Mouse (Mus musculus) fat pad, adult 2 months (tissue): ENCODE measurements around the gene Slc39a11.
A peak's percentile ranks its signal among the peaks of the same experiment; 100 is the strongest.
"Not testable (repeated sequence)": the region's sequence is repeated elsewhere in the genome, so short reads cannot be mapped to it uniquely, and the experiment has no call there.

Experiments used
- DNase-seq: peaks from one replicate; pipeline ENCODE4 v3.0.0-alpha.2; 2011; ENCODE audit warnings: low read depth, low spot score; ENCODE audit errors: extremely low read depth

The Slc39a11 gene

DNA sequence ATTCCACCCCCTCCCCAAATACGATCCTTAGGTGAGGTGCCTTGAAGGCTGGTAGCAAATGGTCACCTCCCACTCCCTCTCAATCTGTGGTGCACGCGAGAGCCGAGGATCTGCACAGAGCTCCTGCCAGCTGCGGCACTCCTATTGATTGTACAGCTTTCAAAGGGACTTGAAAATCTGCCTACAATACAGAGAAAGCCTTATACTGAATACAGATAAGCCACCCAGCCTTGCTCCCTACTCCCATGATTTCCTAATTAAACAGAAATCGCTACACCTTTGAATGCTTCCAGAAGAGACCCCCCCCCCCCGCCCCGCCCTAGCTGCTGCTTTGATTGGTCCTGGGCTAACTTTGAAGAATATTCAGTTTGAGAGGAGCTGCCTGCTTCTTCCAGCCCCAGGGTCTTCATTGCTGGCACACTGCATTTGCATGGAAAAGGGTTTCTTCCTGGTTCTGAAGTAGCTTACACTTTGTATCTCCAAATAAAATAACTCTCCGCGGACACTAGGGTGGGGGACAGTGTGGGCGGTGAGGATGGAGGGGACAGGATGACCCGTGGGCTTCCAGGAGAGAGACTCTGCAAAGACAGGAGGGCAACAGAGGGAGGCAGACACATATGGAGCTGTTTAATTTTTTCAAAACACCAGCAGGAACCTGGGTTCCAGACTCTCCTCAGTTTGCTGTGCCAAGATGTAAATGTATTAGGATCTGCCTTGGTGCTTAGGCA, 48.1 kb downstream of the Slc39a11 start:
- no peak for DNase-seq

DNA sequence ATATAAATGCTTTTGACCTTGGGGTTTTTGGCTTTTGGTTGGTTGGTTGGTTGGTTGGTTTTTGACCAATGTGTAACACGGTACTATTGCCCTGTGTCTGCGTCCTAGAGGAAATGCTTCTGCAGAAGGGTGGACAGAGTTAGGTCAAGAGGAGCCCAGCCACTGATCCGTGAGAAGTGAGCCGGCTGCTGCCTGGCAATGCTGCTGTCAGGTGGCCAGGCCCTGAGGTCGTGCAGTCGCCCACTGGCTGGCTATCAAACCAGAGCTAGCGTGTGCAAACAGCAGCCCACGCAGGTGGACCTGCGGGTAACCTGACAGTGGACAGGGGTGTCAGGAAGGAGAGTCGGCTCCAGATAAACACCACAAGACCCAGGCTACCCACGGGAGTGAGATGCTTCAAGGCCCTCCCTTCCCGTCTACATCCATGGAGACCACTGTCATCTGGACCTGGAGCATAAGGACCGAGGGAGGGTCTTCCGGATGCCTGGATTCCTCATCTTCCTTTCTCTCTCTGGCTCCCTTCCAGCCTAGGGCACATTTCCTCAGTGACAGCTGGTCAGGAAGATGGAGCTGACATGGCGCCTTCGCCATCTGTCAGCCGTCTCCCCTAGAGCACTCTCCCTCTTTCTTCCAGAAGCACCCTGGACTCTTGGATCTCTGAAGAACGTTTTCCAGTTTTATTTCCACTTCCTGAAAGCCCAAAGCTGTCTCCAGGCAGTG, 49.2 kb downstream of the Slc39a11 start:
- DNase-seq, result no peak

DNA sequence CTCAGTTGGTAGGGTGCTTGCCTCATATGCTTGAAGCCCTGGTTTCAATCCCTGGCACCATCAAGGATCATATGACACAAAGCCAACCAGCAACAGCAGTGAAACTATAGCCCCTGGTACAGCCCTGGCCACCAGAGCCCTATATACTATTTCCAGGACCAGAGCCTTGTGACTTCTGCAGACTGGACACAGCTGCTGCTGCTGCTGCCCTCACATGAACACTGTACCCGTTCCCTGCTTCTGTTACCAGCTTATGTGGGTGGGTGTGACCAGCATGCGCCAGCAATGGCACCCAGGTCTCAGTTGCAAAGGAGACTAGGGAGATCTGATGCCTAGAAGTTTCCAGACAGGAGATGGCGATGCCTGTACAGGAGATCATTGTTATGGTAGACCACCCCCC, 52.2 kb downstream of the Slc39a11 start:
- no peak for DNase-seq

DNA sequence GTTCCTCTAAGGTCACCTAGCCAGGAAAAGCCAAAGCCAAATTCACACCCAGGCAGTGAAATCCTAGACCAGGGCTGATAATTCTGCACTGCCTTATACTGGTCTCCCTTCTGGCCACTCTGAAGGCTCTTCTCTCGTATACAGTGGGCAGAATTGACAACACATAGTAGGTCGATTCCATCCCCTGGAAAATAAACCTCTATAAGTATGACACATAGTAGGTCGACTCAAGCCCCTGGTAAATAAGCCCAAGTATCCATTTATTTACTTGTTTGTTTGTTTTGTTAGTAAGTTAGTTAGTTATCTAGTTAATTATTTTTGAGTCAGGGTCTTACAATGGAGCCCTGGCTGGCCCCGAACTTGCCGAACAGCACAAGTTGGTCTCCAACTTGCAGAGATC, 54.7 kb downstream of the Slc39a11 start:
- no peak for DNase-seq

DNA sequence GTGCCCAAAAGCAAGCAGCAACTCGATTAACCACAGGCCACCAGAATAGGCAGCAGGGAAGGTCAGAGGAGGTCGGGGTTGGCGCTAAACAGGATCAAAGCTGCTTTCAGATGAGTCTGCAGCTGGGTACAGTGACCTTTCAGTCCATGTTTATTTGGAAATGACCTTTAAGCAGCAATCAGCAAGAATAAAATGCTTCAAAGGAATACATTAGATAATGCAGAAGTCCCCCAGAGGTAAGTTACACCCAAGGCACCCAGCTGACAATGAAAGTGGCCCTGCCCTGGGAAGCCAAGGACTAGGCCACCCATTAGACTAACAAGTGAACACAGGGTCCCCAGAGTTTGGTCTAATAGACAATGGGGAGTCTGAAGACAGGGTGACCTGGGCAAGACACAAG, 60.9 kb downstream of the Slc39a11 start:
- no peak for DNase-seq

DNA sequence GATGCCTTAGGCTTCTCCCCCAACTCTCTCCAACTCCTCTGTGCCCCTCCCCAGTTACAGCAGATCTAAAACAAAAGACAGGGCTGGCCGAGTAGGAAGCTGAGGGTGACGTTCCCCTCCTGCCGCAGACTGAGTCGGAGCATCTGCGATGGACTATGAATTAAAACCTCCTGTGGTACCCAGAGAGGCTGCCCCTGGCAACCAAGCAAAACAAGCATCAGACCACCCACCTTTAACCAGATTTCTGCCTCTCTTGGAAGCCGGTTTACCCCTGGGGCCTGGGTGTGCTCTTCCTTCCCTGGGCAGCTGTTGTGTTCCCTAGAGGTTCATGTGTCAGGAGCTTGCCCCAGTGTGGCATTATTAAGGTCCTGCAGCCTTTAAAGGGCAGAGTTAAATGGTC, 63.5 kb downstream of the Slc39a11 start:
- no peak for DNase-seq

DNA sequence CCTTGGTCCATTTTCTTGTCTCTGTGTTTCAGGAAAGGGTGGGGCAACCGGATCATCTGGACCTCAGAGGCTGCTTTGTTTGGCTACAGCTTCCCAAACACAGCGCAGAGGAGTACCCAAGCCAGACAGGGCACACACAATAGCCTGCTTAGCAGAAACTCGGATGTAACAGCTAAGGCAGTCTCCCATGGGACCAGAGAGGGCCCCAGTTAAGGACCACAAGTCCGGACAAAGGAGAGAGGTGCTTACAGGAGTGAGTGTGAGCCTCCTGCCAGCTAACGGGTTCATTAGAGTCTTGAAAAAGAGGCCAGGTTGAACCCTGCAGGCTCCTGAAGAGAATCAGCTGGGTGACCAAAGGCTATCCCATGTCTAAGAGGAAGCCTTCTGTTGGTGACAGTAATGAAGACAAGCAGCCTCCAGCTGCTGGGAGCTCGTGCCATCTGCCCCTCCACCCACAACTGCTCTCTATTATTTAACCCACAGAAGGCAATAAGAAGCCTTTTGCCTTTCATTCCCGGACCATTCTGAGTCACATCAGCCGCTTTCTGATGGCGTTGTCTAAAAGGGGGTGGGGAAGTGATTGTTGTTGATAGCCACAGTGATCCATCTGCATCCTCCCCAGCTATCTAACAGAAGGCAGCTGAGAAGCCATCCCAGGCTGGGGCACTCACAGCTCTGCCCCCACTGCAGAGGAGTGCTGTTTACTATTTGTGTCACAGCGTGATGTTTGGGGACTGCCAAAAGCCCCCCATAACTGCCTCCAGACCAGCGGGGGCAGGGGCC, 65.8 kb downstream of the Slc39a11 start:
- DNase-seq, result no peak

DNA sequence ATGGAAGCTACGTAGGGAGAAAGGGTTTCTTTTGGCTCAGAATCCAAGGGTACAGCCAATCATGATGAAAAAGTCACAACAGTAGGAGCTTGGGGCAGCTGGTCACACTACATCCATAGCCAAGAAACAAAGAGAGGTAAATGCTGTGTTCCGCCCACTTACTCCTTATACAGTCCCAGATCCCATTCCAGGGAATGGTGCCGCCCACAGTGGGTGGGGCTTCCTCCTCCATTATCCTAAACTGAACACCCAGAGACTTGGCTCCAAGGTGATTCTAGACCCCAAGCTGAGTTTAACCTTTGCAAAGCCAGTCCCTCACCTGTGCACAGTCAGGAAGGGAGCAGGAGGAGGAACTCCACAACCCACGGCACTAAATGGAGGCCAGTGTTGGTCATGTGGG, 72.7 kb downstream of the Slc39a11 start:
- DNase-seq, result no peak

DNA sequence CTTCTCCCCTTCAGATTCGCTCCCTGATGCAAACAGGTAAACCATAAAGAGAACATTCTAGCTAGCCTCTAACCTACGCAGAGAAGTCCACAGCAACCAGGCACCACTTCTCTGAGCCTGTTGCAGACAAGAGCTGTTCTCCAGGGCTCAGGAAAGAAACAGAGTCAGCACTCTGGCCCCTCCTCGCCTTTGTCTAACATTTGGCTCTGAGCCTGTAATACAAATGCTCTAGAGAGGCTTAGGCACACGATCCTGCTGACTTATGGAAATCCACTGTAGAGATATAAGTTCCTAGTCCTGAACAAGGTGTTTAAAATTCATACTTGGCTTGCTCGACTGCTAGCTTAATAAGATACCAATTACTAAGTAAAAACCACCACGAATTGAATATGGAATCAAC, 77.2 kb downstream of the Slc39a11 start:
- DNase-seq, result no peak

DNA sequence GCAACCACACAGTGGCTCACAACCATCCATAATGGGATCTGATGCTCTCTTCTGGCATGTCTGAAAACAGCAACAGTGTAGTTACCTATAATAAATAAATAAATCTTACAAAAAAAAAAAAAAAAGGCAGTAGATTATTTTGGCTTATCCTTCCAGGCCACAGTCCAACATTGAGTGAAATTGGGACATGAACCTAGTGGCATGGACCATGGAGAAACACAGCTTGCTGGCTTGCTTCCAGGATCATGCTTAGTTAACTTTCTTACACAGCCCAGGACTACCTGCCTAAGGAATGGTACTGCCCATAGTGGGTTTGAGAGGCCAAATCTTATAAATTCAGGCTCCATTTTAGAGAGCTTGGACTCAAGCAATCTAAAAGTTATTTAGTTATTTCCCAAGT, 78.3 kb downstream of the Slc39a11 start:
- DNase-seq, result no peak

DNA sequence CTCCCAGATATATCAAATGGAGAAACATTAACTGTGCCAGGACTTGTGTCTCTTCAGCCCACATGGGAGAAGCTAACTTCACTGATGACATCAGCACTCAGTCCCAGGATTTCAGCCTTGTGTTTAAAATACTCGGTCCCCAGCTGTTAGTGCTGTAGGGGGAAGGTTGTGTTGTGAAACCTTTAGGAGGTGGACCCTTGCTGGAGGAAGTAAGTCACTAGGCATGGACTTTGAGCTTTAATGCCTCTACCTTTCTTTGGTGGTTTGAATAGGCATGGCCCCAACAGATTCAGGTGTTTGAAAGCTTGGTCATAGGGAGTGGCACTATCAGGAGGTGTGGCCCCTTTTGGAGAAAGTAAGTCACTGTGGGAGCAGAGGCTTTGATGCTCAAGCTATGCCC, 80.9 kb downstream of the Slc39a11 start:
- no peak for DNase-seq

DNA sequence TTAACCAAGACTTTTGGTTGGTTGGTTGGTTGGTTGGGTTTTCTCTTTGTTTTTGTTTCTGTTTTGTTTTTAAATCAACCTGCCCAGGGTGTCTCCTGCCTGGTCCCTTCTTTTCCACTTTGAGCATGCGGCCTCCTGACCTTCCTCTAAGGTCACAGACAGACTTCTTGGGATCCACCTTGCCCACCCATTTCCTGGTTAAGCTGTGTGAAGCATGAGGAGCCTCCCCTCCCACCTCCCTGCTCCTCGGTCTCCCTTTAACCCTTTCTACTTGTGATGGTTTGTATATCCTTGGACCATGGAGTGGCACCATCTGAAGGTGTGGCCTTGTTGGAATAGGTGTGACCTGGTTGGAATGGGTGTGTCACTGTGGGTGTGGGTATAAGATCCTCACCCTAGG, 82.0 kb downstream of the Slc39a11 start:
- DNase-seq, result not testable (repeated sequence)

DNA sequence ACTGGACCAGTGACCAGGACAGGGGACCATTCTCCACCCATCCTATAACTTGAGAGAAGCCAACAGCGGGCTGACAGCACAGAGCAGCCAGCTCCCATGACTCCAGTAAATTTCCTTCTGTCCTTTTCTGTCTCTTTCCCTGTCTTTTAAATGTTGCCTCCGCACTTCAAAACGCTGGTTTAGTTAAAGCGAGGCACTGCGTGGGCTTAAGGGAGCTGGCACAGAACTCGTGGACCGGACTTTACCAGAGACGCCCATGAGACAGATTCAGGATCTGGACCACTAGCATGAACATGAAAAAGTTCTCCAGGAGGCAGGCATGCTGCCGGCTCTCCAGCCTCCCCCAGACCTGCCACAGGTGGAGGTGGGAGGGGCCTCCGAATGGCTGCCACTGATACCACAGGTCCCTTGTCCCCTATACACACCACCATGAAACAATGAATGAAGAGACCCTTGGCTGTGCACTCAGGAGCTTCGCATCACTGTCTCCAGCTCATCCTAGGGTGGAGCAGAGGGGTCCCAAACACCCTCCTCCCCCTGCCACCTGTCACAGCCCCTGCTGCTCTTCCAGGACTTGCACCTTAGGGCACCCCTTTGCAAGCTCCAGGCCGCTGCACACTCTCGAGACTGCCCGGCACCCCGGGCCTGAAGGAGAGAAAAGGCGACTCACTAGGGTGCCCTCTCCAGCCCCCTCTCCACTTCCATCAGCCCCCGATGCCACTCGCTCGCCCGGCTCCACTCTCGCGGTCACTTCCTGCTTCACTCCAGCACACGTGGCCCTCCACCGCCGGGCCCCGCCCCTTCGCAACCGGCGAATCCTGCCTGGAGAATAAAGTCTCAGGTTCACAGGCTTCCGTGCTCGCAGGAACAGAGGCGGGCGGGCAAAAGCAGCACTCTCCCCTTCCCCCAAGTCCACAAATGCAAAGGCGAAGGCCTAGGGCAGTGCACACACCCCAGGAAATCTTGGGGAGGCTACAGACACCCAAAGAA, 84.6 kb downstream of the Slc39a11 start:
- no peak for DNase-seq

DNA sequence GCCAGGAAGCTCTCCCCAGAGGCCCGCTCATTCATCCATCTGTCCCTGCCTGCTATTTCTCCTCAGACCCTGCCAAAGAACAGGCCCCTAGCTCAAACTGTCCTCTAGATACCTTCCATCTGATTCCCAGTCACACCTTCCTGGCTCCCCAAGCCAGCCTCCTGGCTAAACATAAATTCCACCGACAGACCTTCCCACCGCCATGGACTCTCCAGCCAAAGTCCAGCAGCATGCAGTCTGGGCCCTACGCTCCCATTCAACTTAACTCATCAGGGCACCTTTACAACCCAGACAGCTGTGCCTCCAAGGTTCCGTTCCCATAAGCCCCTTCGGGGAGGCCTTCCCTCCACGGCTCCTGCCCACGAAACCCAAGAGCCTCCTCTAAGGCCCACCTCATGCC, 87.6 kb downstream of the Slc39a11 start:
- DNase-seq, result no peak

DNA sequence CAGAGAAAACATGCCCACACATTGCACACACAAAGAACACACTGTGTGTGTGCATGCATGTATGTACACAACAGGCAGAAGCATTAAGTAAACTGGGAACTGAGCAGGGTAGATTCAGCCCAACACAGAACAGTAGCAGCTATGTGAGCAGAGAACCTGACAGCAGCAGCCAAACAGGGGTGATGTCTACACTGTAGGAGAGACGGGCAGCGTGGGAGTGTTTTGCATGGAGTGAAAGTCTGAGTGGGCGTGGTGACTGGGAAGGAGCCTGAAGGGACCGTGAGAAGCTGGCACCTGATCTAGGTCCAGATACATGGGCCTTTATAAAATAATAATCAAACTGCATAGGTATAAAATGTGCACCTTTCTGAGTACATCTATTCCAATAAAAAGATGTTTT, 89.7 kb downstream of the Slc39a11 start:
- no peak for DNase-seq

DNA sequence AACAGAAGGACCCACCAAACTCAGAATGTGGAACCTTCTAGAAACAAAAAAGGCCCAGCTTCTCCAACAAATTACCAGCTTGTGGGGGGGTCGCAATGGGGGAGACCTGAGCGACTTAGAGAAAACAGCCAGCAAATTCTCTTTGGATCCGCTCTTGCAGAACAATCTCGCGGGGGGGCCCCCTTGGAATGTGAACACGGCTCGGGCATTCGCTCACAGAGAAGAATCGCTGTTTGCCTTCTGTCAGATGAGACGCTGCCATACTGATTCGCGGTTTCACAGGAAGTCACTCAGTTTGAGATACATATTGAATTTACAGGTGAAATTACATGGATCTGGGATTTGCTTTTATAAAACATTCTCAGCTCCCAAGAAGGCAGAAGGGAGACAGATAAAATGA, 91.4 kb downstream of the Slc39a11 start:
- DNase-seq, result no peak

DNA sequence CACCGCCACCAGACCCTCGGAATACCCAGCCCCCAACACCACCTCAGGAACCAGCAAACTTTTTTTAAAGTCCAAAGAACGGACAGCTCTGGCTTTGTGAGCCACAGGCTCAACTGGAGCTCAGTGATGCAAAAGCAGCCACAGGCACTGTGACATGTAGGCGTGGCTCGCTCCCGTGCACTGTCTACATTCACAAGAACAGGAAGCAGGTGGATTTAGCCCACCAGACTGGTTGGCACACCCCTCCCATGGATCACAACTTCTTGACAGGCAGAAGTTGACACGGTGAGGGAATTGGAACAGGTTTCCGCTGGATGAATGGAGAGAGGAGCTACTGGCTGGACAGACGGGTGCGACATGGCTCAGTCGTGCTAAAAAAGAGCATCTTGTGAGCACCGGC, 93.7 kb downstream of the Slc39a11 start:
- no peak for DNase-seq

DNA sequence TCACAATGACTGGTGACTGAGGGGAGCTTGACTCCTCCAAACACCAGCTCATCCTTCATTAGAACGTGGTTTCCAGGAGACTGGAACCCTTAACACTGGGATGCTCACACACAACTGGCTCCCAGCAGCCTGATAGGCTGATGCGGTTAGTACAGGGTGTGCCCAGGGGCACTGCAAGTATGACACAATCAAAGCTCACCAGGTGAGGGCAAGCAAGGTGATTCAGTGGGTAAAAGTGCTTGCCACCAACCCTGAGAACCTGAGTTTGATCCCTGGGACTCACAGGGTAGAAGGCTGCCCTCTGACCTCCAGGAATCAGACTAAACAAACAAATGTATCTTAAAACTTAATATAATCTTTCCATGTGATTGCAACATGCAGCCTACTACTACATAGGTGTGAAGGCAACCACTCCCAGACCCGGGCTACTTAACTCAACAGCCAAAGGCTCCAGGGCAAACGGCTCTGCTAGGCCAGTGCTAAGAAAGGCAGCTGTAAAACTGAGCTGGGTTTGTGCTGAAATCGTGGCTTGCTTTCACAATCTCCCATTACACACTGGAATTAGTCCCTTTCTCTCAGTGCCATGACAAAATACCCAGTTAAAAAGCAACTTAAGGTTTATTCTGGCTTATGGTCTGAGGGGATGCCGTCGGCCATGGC, 95.0 kb downstream of the Slc39a11 start:
- DNase-seq, result peak; percentile 97

DNA sequence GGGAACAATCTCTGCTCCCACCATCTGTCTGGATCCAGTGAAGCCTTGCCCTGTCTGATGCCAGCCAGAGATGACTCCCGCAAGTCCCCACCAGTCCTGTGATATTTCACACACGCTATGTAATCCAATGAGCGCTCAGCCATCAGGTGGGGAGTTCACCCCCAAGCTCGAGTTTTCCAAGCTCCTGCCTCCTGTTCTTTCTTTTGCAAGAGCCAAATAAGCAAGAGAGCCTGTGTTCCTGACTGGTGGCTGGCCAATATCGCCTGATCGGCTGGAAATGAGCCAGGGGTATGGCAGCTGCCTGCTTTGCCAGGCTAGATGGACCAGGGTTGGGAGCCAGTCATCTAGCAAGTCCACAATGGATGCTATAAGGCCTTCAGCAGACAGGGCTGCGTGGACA, 95.7 kb downstream of the Slc39a11 start:
- DNase-seq, result peak; percentile 63

DNA sequence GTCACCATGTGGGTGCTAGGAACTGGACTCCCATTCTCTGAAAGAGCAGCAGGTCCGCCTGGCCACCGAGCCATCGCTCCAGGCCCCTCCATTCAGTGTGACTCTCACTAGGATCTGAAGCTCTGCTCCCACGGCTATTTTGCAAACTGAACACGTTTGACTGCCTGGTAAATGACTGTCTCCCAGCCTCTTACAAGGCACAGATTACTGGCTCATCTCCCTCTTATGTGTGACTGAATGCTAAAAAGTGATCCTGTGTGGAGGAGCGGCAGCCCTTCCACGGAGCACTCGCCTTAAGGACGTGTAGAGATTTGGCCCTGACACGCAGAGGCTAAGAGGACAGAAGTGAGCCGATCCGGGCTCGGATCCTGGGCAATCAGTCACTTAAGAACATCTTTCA, 96.3 kb downstream of the Slc39a11 start:
- no peak for DNase-seq
